Mouse (Mus musculus): ENCODE data around the gene Rbms3.

DNA sequence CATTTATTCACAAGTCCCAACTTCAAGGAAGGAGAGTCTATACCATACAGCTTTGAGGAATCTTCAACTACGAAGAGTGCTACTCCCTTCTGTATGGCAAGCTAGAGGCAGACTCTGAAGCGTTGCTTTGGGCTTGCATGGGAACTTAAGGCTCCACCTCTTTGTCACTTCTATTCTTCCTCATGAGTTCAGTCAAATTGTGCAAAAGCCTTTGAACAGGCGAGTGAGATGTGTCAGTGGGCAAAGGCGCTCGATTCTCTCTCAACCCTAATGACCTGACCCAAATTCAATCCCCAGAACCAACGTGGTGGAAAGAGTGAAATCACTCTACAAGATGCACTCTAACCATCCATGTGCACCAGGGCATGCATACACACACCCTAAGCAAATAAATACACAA lies 47.1 kb downstream of the Rbms3 start:
- TF ChIP-seq POLR2A (IDR thresholded peaks at IDR 0.05; ENCODE audit: low read depth, low read length), result no peak
- TF ChIP-seq ZNF384 (IDR thresholded peaks at IDR 0.05; ENCODE audit: low read depth, low read length), result no peak
- no peak for TF ChIP-seq CHD2 (IDR thresholded peaks at IDR 0.05; ENCODE audit: low read length)
- no peak for TF ChIP-seq CTCF (conservative IDR thresholded peaks at IDR 0.05 in 1 of 2, IDR thresholded peaks at IDR 0.05 in 1 of 2; ENCODE audit: low read depth in 2 of 2, low read length in 2 of 2)
- TF ChIP-seq ZKSCAN1 (IDR thresholded peaks at IDR 0.05; ENCODE audit: borderline replicate concordance, low read depth, low read length), result no peak
- TF ChIP-seq MAZ (IDR thresholded peaks at IDR 0.05; ENCODE audit: low read depth, low read length), result no peak
- TF ChIP-seq HCFC1 (IDR thresholded peaks at IDR 0.05; ENCODE audit: low read depth, low read length), result no peak
- TF ChIP-seq ELF1 (IDR thresholded peaks at IDR 0.05; ENCODE audit: low read depth, low read length), result no peak
- TF ChIP-seq USF1 (IDR thresholded peaks at IDR 0.05; ENCODE audit: low read depth, low read length), result no peak
- no peak for TF ChIP-seq UBTF (IDR thresholded peaks at IDR 0.05; ENCODE audit: low read depth, low read length)
